Mouse (Mus musculus): Measurements from ENCODE around the gene D030056L22Rik.
"Not testable (repeated sequence)": the region's sequence is repeated elsewhere in the genome, so short reads cannot be mapped to it uniquely, and the experiment has no call there.

DNA sequence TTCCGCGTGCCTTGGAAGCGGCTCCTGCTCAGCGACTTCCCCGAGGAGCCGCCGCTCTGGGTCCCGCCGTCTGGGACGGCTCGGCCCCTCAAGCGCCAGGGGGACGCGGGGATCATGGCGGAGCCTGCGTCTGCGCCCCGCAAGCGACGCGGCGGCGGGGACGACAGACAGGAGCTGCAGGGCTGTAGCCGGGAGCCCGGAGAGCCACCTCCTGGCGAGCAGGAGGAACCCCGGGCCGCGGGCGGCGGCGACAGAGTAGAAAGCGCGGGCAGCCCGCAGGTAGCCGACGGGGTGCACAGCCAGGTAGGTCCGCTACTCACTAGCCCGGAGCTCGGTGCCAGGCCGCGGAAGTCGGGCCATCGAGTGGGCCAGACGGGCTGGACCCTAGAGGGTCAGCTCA lies 364 bp downstream of the D030056L22Rik start:
- TF ChIP-seq GATA1 (IDR thresholded peaks at IDR 0.05; ENCODE audit: borderline replicate concordance, low read length); FLI1 (IDR thresholded peaks at IDR 0.05; ENCODE audit: low read length): not testable (repeated sequence)

Data from megakaryocyte, embryonic 14.5 days (primary cell).